8 mouse cellular contexts compared by ENCODE assay signal in the genomic region with DNA sequence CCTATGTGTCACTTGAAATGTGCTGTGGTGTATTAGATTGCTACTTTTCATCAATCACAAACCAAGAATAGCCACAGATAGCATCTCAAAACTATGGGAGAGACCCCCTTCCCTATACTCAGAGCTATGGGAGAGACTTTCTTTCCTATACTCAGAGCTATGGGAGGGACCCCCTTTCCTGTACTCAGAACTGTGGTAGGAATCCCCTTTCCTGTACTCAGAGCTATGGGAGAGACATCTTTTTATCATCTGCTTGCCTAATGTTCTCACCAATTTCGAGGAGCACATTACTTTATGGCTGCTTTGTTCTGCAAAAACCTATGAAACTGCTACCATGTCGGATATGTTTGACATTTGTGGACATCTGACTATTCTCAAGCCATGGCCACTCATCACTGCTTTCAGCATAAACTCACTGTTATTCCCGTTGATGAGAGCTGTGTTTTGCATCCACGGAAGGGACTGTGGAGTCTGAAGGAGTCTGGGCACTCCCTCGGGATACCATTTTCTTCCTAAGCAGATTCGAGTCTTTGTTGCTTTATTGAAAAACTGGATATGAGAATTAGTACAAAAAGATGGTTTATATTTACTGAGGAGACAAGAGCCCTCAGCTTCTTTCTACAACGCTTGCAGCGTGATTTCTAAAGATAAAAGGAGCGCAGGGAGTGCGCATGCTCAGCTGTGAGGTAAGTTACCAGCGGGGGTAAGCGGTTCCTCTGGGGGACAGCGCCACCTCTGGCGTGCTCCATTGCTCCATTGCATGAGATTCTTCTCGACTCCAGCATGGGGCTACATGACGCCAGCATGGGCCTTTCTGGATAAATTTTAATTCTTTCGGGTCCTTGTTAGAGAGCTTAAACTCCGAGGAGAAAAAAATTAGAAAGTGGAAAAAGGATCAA. TPM values are rescaled to one million over a fixed set of nuclear protein-coding genes. Genes with fewer than 3 reads are reported as not detected.
DNase-seq lines count a peak whose midpoint lies in the region; ATAC-seq lines count a peak whose summit lies in the region.

No protein-coding gene starts in this region.

- no peaks in the 10 kb centered on the region for H3K27me3 ChIP-seq in intestine, embryonic 15.5 days (replicated peaks)
- H3K27me3 ChIP-seq in midbrain, embryonic 10.5 days (ENCODE audit: low read depth, poor library complexity, severe bottlenecking), result no peaks in the 10 kb centered on the region

- no peak overlapping the region for H3K9ac ChIP-seq in intestine, embryonic 15.5 days

- intact Hi-C loops in gastrocnemius, postnatal 36 days (cut with DNase I), result loop anchor here (5.0 kb wide), 1 partner anchor 127 kb away; no protein-coding TSS in a partner anchor
- intact Hi-C loops in left cerebral cortex, postnatal 36 days (cut with DNase I), result no loop called here

- no peaks in the 10 kb centered on the region for H3K9me3 ChIP-seq in intestine, embryonic 15.5 days
- no peaks in the 10 kb centered on the region for H3K9me3 ChIP-seq in midbrain, embryonic 10.5 days (replicated peaks)

- WGBS in intestine, embryonic 15.5 days, result 28% methylated on average over 18 of the region's 18 CpGs
- 34% methylated on average over 18 of the region's 18 CpGs for WGBS in midbrain, embryonic 10.5 days

- H3K27ac ChIP-seq in intestine, embryonic 15.5 days, result no peak overlapping the region
- H3K27ac ChIP-seq in midbrain, embryonic 10.5 days (replicated peaks), result peak overlapping the region; percentile 76

- peak overlapping the region; percentile 51 for H3K4me2 ChIP-seq in intestine, embryonic 15.5 days (replicated peaks)

- no peaks in the 10 kb centered on the region for H3K4me1 ChIP-seq in intestine, embryonic 15.5 days (replicated peaks)
- peaks cover 9% of the 10 kb centered on the region; the same call in 1 of the 2 replicates for H3K4me1 ChIP-seq in midbrain, embryonic 10.5 days

- peak; percentile 75 for DNase-seq in adrenal gland, adult 2 months
- DNase-seq in embryo, embryonic 10 days (ENCODE audit: low spot score), result peak; percentile 90
- peak; percentile 58 to 59 for DNase-seq in gastrocnemius, postnatal 36 days
- DNase-seq in left cerebral cortex, postnatal 36 days (ENCODE audit: low spot score in 2 of 2), result peak; percentile 57 to 71
- peak; percentile 73 for DNase-seq in midbrain, embryonic 10.5 days (ENCODE audit: low spot score)
- DNase-seq in right cerebral cortex, postnatal 4 days, result peak; percentile 86
- DNase-seq in adipocyte (ENCODE audit: low spot score), result no peak

- no peak for ATAC-seq in intestine, embryonic 15.5 days

- peak overlapping the region; percentile 7; the same call in 1 of the 2 replicates for H3K4me3 ChIP-seq in intestine, embryonic 15.5 days (replicated peaks)
- peak overlapping the region; percentile 44 for H3K4me3 ChIP-seq in midbrain, embryonic 10.5 days

- no peaks in the 10 kb centered on the region for H3K36me3 ChIP-seq in intestine, embryonic 15.5 days
- H3K36me3 ChIP-seq in midbrain, embryonic 10.5 days, result no peaks in the 10 kb centered on the region

RNA-seq across cellular contexts. Expression of gene Snx10, which starts 14.7 kb away (rescaled TPM):
- total RNA-seq in adrenal gland, adult 2 months (2021), result 10 to 100 TPM; 36.2 to 69.2 TPM
- 0.81 and 0.95 TPM in 2 replicates for polyA plus RNA-seq in adrenal gland, adult 2 months (2012; rRNA removed)
- 1 to 10 TPM; 4.6 to 6.4 TPM for total RNA-seq in gastrocnemius, postnatal 36 days (2021)
- 12.1 and 14.4 TPM in 2 replicates for polyA plus RNA-seq in intestine, embryonic 15.5 days (2015; fragmentation: Nextera tagmentation; extraction: Ambion mirVana)
- total RNA-seq in left cerebral cortex, postnatal 36 days (2021), result 100 to 1,000 TPM; 110 to 115 TPM
- 37.0 and 40.9 TPM in 2 replicates for polyA plus RNA-seq in midbrain, embryonic 10.5 days (2016; fragmentation: Nextera tagmentation; extraction: Ambion mirVana)

RNA-seq across cellular contexts. Expression of gene Cbx3, which starts 38.8 kb away (rescaled TPM):
- 10 to 100 TPM; 58.8 to 97.3 TPM for total RNA-seq in adrenal gland, adult 2 months (2021)
- polyA plus RNA-seq in adrenal gland, adult 2 months (2012; rRNA removed), result 5.3 and 5.9 TPM in 2 replicates
- 10 to 100 TPM; 34.4 to 43.0 TPM for total RNA-seq in gastrocnemius, postnatal 36 days (2021)
- polyA plus RNA-seq in intestine, embryonic 15.5 days (2015; fragmentation: Nextera tagmentation; extraction: Ambion mirVana), result 342 and 418 TPM in 2 replicates
- total RNA-seq in left cerebral cortex, postnatal 36 days (2021), result 100 to 1,000 TPM; 127 to 130 TPM
- polyA plus RNA-seq in midbrain, embryonic 10.5 days (2016; fragmentation: Nextera tagmentation; extraction: Ambion mirVana), result 692 and 722 TPM in 2 replicates

RNA-seq across cellular contexts. Expression of gene Hnrnpa2b1, which starts 39.3 kb away (rescaled TPM):
- total RNA-seq in adrenal gland, adult 2 months (2021), result 100 to 1,000 TPM; 435 to 575 TPM
- 35.2 and 41.0 TPM in 2 replicates for polyA plus RNA-seq in adrenal gland, adult 2 months (2012; rRNA removed)
- 100 to 1,000 TPM; 284 to 312 TPM for total RNA-seq in gastrocnemius, postnatal 36 days (2021)
- 1,529 and 1,675 TPM in 2 replicates for polyA plus RNA-seq in intestine, embryonic 15.5 days (2015; fragmentation: Nextera tagmentation; extraction: Ambion mirVana)
- 100 to 1,000 TPM; 350 to 464 TPM for total RNA-seq in left cerebral cortex, postnatal 36 days (2021)
- polyA plus RNA-seq in midbrain, embryonic 10.5 days (2016; fragmentation: Nextera tagmentation; extraction: Ambion mirVana), result 2,311 and 2,476 TPM in 2 replicates

Comparison
In these comparisons a context has a peak if more than half of its experiments do, and no peak if none do; other contexts are left out.
1. RNA of gene Snx10, which starts 14.7 kb away (total RNA-seq): 110 to 115 TPM in left cerebral cortex, postnatal 36 days and 36.2 to 69.2 TPM in adrenal gland, adult 2 months; 4.6 to 6.4 TPM in gastrocnemius, postnatal 36 days; every median in the first group is over 4 times any median in the second.